Comparison of ENCODE assay signal across 20 mouse cellular contexts in genomic region chr5:32163478-32164043, GRCm38 (mm10).
"Had no signal": no experiment of that assay in that cellular context is flagged by ENCODE, and none has a peak within 500 bp of the region (broad histone marks: within the 10 kb centered on the region; RNA-seq: fewer than 3 reads in every experiment).

No protein-coding gene starts in this region.

- H3K4me2 ChIP-seq: limb, embryonic 12.5 days; limb, embryonic 15.5 days; liver, embryonic 11.5 days; midbrain, embryonic 12.5 days; midbrain, embryonic 15.5 days; neural tube, embryonic 12.5 days; neural tube, embryonic 15.5 days had no signal

- DNase-seq: kidney, adult 18-20 months; kidney, postnatal 10 days; kidney, postnatal 36 days; layer of hippocampus, postnatal 36 days; left cerebral cortex, postnatal 4 days; liver, postnatal 0 days; lung, postnatal 14 days; right cerebral cortex, adult 18-20 months; right cerebral cortex, postnatal 14 days; right cerebral cortex, postnatal 4 days; thymus, postnatal 25 days had no signal

- H3K4me3 ChIP-seq: limb, embryonic 12.5 days; limb, embryonic 15.5 days; midbrain, embryonic 12.5 days; midbrain, embryonic 15.5 days; neural tube, embryonic 12.5 days; neural tube, embryonic 15.5 days had no signal

- H3K9ac ChIP-seq: limb, embryonic 12.5 days; limb, embryonic 15.5 days; liver, embryonic 14.5 days; liver, postnatal 0 days; midbrain, embryonic 12.5 days; midbrain, embryonic 15.5 days; neural tube, embryonic 12.5 days; neural tube, embryonic 15.5 days had no signal

- H3K9me3 ChIP-seq: limb, embryonic 12.5 days; limb, embryonic 15.5 days; midbrain, embryonic 12.5 days; midbrain, embryonic 15.5 days; neural tube, embryonic 12.5 days; neural tube, embryonic 15.5 days had no signal

- H3K4me1 ChIP-seq: limb, embryonic 12.5 days; limb, embryonic 15.5 days; midbrain, embryonic 12.5 days; midbrain, embryonic 15.5 days; neural tube, embryonic 12.5 days; neural tube, embryonic 15.5 days had no signal

- H3K27ac ChIP-seq: limb, embryonic 12.5 days; limb, embryonic 15.5 days; liver, embryonic 14.5 days; macrophage; midbrain, embryonic 12.5 days; midbrain, embryonic 15.5 days; neural tube, embryonic 12.5 days; neural tube, embryonic 15.5 days had no signal

- ATAC-seq: liver, postnatal 0 days; midbrain, embryonic 15.5 days had no signal

- H3K27me3 ChIP-seq: limb, embryonic 12.5 days; limb, embryonic 15.5 days; midbrain, embryonic 12.5 days; midbrain, embryonic 15.5 days; neural tube, embryonic 12.5 days; neural tube, embryonic 15.5 days had no signal

- H3K36me3 ChIP-seq: limb, embryonic 12.5 days; limb, embryonic 15.5 days; midbrain, embryonic 12.5 days; midbrain, embryonic 15.5 days; neural tube, embryonic 12.5 days; neural tube, embryonic 15.5 days had no signal
